Mouse (Mus musculus): Measurements from ENCODE around the gene Gm21983. TPM values are rescaled to one million over a fixed set of nuclear protein-coding genes. Genes with fewer than 3 reads are reported as not detected.

The Gm21983 gene
- polyA plus RNA-seq (2016; fragmentation: Nextera tagmentation; extraction: Ambion mirVana) = 0.81 TPM in 1 of 2 replicates, not detected in the other

GRCm38 (mm10) chr7:27180837-27181695 lies at the start of gene Gm21983, which contains the start of gene Mia:
TSS of gene Gm21983 (minus strand) at chr7:27181086.
TSS of gene Mia (minus strand) at chr7:27181157.
- no peaks in the 10 kb centered on the region for H3K9me3 ChIP-seq (replicated peaks)
- H3K36me3 ChIP-seq = peaks cover 33% of the 10 kb centered on the region
- no peak within 1 kb of the TSS for H3K27ac ChIP-seq
- DNase-seq (ENCODE audit: low spot score) = no peak
- 73% methylated on average over 14 of the region's 14 CpGs for WGBS
- no peak within 1 kb of the TSS for H3K4me3 ChIP-seq
- H3K27me3 ChIP-seq (ENCODE audit: low read depth, poor library complexity, severe bottlenecking) = no peaks in the 10 kb centered on the region
- peaks cover 11% of the 10 kb centered on the region; the same call in 1 of the 2 replicates for H3K4me1 ChIP-seq

- no peaks in the 10 kb centered on the region for H3K27me3 ChIP-seq (ENCODE audit: low read depth, poor library complexity, severe bottlenecking)
- WGBS = 15% methylated on average over 6 of the region's 6 CpGs
- no peaks in the 10 kb centered on the region for H3K36me3 ChIP-seq
- H3K4me3 ChIP-seq = peak overlapping the region; percentile 88
- DNase-seq (ENCODE audit: low spot score) = no peak
- no peaks in the 10 kb centered on the region for H3K9me3 ChIP-seq (replicated peaks)
- peak overlapping the region; percentile 92 for H3K27ac ChIP-seq
- H3K4me1 ChIP-seq = peaks cover 48% of the 10 kb centered on the region
Measured at GRCm38 (mm10) chr7:27228865-27229264, 48.0 kb upstream of the Gm21983 start.

- DNase-seq (ENCODE audit: low spot score) = peak; percentile 98
- Histone ChIP-seq H3K4me3 (peak within 1 kb of the TSS; percentile 88), H3K27me3 (ENCODE audit: low read depth, poor library complexity, severe bottlenecking) (no peaks in the 10 kb centered on the region), H3K27ac (peak within 1 kb of the TSS; percentile 92), H3K4me1 (peaks cover 43% of the 10 kb centered on the region), H3K36me3 (no peaks in the 10 kb centered on the region), H3K9me3 (replicated peaks) (no peaks in the 10 kb centered on the region)
- WGBS = under 1% methylated on average over 49 of the region's 49 CpGs
Measured at GRCm38 (mm10) chr7:27228281-27228821, 47.5 kb upstream of the Gm21983 start, which contains the start of gene Itpkc. TSS of gene Itpkc (minus strand) at chr7:27228661.

GRCm38 (mm10) chr7:27227676-27228075 lies 46.8 kb upstream of the Gm21983 start:
- peak overlapping the region; percentile 92 for H3K27ac ChIP-seq
- no peak for DNase-seq (ENCODE audit: low spot score)
- H3K9me3 ChIP-seq (replicated peaks) = no peaks in the 10 kb centered on the region
- peak overlapping the region; percentile 88 for H3K4me3 ChIP-seq
- H3K27me3 ChIP-seq (ENCODE audit: low read depth, poor library complexity, severe bottlenecking) = no peaks in the 10 kb centered on the region
- H3K36me3 ChIP-seq = peaks cover 7% of the 10 kb centered on the region
- 7% methylated on average over 10 of the region's 10 CpGs for WGBS
- H3K4me1 ChIP-seq = peaks cover 41% of the 10 kb centered on the region

GRCm38 (mm10) chr7:27227276-27227675 lies 46.4 kb upstream of the Gm21983 start:
- H3K36me3 ChIP-seq = peaks cover 11% of the 10 kb centered on the region
- no peak for DNase-seq (ENCODE audit: low spot score)
- 35% methylated on average over 9 of the region's 9 CpGs for WGBS
- no peaks in the 10 kb centered on the region for H3K27me3 ChIP-seq (ENCODE audit: low read depth, poor library complexity, severe bottlenecking)
- 0 out of 2 replicates have a peak overlapping the region, but pooled peaks have one; percentile 14 for H3K27ac ChIP-seq
- H3K4me3 ChIP-seq = peak overlapping the region; percentile 88
- peaks cover 41% of the 10 kb centered on the region for H3K4me1 ChIP-seq
- H3K9me3 ChIP-seq (replicated peaks) = no peaks in the 10 kb centered on the region

GRCm38 (mm10) chr7:27224877-27225575 lies 44.1 kb upstream of the Gm21983 start:
- Histone ChIP-seq H3K9me3 (replicated peaks) (no peaks in the 10 kb centered on the region), H3K27ac (no peak overlapping the region), H3K4me1 (peaks cover 41% of the 10 kb centered on the region), H3K36me3 (peaks cover 17% of the 10 kb centered on the region), H3K4me3 (0 out of 2 replicates have a peak overlapping the region, but pooled peaks have one; percentile 13), H3K27me3 (ENCODE audit: low read depth, poor library complexity, severe bottlenecking) (no peaks in the 10 kb centered on the region)
- DNase-seq (ENCODE audit: low spot score) = no peak
- WGBS = 81% methylated on average over 11 of the region's 11 CpGs

- WGBS = 83% methylated on average over 1 of the region's 1 CpGs
- H3K4me3 ChIP-seq = no peak overlapping the region
- no peaks in the 10 kb centered on the region for H3K27me3 ChIP-seq (ENCODE audit: low read depth, poor library complexity, severe bottlenecking)
- H3K4me1 ChIP-seq = peaks cover 37% of the 10 kb centered on the region
- H3K27ac ChIP-seq = no peak overlapping the region
- DNase-seq (ENCODE audit: low spot score) = no peak
- H3K9me3 ChIP-seq (replicated peaks) = no peaks in the 10 kb centered on the region
- peaks cover 38% of the 10 kb centered on the region for H3K36me3 ChIP-seq
Measured at GRCm38 (mm10) chr7:27222538-27222937, 41.7 kb upstream of the Gm21983 start.

- WGBS = 81% methylated on average over 6 of the region's 6 CpGs
- Histone ChIP-seq H3K9me3 (replicated peaks) (no peaks in the 10 kb centered on the region), H3K4me3 (no peak overlapping the region), H3K36me3 (peaks cover 43% of the 10 kb centered on the region), H3K27ac (no peak overlapping the region), H3K27me3 (ENCODE audit: low read depth, poor library complexity, severe bottlenecking) (no peaks in the 10 kb centered on the region), H3K4me1 (peaks cover 31% of the 10 kb centered on the region)
- DNase-seq (ENCODE audit: low spot score) = no peak
Measured at GRCm38 (mm10) chr7:27221939-27222338, 41.1 kb upstream of the Gm21983 start.

GRCm38 (mm10) chr7:27219937-27220336 lies 39.1 kb upstream of the Gm21983 start:
- Histone ChIP-seq H3K36me3 (peaks cover 60% of the 10 kb centered on the region), H3K4me3 (no peak overlapping the region), H3K27me3 (ENCODE audit: low read depth, poor library complexity, severe bottlenecking) (no peaks in the 10 kb centered on the region), H3K4me1 (peaks cover 11% of the 10 kb centered on the region), H3K27ac (no peak overlapping the region), H3K9me3 (replicated peaks) (no peaks in the 10 kb centered on the region)
- DNase-seq (ENCODE audit: low spot score) = no peak
- 76% methylated on average over 11 of the region's 11 CpGs for WGBS

GRCm38 (mm10) chr7:27218586-27218985 lies 37.7 kb upstream of the Gm21983 start:
- peaks cover 70% of the 10 kb centered on the region for H3K36me3 ChIP-seq
- H3K4me1 ChIP-seq = no peaks in the 10 kb centered on the region

GRCm38 (mm10) chr7:27212626-27213025 lies 31.7 kb upstream of the Gm21983 start:
- DNase-seq (ENCODE audit: low spot score) = no peak
- WGBS = 96% methylated on average over 2 of the region's 2 CpGs
- H3K36me3 ChIP-seq = peaks cover 91% of the 10 kb centered on the region
- H3K4me3 ChIP-seq = no peak overlapping the region
- no peaks in the 10 kb centered on the region for H3K9me3 ChIP-seq (replicated peaks)
- H3K27ac ChIP-seq = no peak overlapping the region
- no peaks in the 10 kb centered on the region for H3K27me3 ChIP-seq (ENCODE audit: low read depth, poor library complexity, severe bottlenecking)
- no peaks in the 10 kb centered on the region for H3K4me1 ChIP-seq

More at GRCm38 (mm10) chr7:27218586-27218985, 37.7 kb upstream of the Gm21983 start:
- 83% methylated on average over 7 of the region's 7 CpGs for WGBS
- Histone ChIP-seq H3K4me3 (no peak overlapping the region), H3K27me3 (ENCODE audit: low read depth, poor library complexity, severe bottlenecking) (no peaks in the 10 kb centered on the region), H3K27ac (no peak overlapping the region), H3K9me3 (replicated peaks) (no peaks in the 10 kb centered on the region)
- DNase-seq (ENCODE audit: low spot score) = no peak

GRCm38 (mm10) chr7:27203730-27204449 lies 23.0 kb upstream of the Gm21983 start:
- H3K27me3 ChIP-seq (ENCODE audit: low read depth, poor library complexity, severe bottlenecking) = no peaks in the 10 kb centered on the region
- no peak for DNase-seq (ENCODE audit: low spot score)
- H3K36me3 ChIP-seq = peaks cover 79% of the 10 kb centered on the region
- no peak overlapping the region for H3K27ac ChIP-seq
- no peaks in the 10 kb centered on the region for H3K9me3 ChIP-seq (replicated peaks)
- WGBS = 96% methylated on average over 8 of the region's 8 CpGs
- H3K4me1 ChIP-seq = no peaks in the 10 kb centered on the region
- H3K4me3 ChIP-seq = no peak overlapping the region
